Mouse (Mus musculus): ENCODE data around the gene Osbpl10.

Gene Osbpl10

GRCm38 (mm10) chr9:114982689-114983360, 4.5 kb downstream of the Osbpl10 start, which contains the start of gene Rps27rt:
Gene Rps27rt (minus strand): TSS chr9:114982739.
- DNase-seq (ENCODE audit: low read depth, low spot score), result no peak

GRCm38 (mm10) chr9:114985741-114986140, 7.4 kb downstream of the Osbpl10 start:
- no peak for DNase-seq (ENCODE audit: low read depth, low spot score)

- DNase-seq (ENCODE audit: low read depth, low spot score), result no peak
Observed at GRCm38 (mm10) chr9:114986361-114986760, 8.0 kb downstream of the Osbpl10 start.

GRCm38 (mm10) chr9:114988029-114988428, 9.7 kb downstream of the Osbpl10 start:
- no peak for DNase-seq (ENCODE audit: low read depth, low spot score)

- DNase-seq (ENCODE audit: low read depth, low spot score), result no peak
Observed at GRCm38 (mm10) chr9:114988610-114989327, 10.4 kb downstream of the Osbpl10 start.

- no peak for DNase-seq (ENCODE audit: low read depth, low spot score)
Observed at GRCm38 (mm10) chr9:114990421-114990820, 12.1 kb downstream of the Osbpl10 start.

- no peak for DNase-seq (ENCODE audit: low read depth, low spot score)
Observed at GRCm38 (mm10) chr9:114992528-114992927, 14.2 kb downstream of the Osbpl10 start.

- DNase-seq (ENCODE audit: low read depth, low spot score), result no peak
Observed at GRCm38 (mm10) chr9:114995250-114995649, 16.9 kb downstream of the Osbpl10 start.

- DNase-seq (ENCODE audit: low read depth, low spot score), result no peak
Observed at GRCm38 (mm10) chr9:114995716-114996115, 17.3 kb downstream of the Osbpl10 start.

GRCm38 (mm10) chr9:114996489-114996888, 18.1 kb downstream of the Osbpl10 start:
- DNase-seq (ENCODE audit: low read depth, low spot score), result no peak

- DNase-seq (ENCODE audit: low read depth, low spot score), result no peak
Observed at GRCm38 (mm10) chr9:114999010-114999770, 20.8 kb downstream of the Osbpl10 start.

GRCm38 (mm10) chr9:114999771-115000146, 21.4 kb downstream of the Osbpl10 start:
- no peak for DNase-seq (ENCODE audit: low read depth, low spot score)

GRCm38 (mm10) chr9:115005446-115005845, 27.1 kb downstream of the Osbpl10 start:
- DNase-seq (ENCODE audit: low read depth, low spot score), result no peak

GRCm38 (mm10) chr9:115007776-115008175, 29.4 kb downstream of the Osbpl10 start:
- DNase-seq (ENCODE audit: low read depth, low spot score), result peak; percentile 32

GRCm38 (mm10) chr9:115008194-115008593, 29.8 kb downstream of the Osbpl10 start:
- DNase-seq (ENCODE audit: low read depth, low spot score), result no peak

- no peak for DNase-seq (ENCODE audit: low read depth, low spot score)
Observed at GRCm38 (mm10) chr9:115012367-115012766, 34.0 kb downstream of the Osbpl10 start.

GRCm38 (mm10) chr9:115020141-115020540, 41.8 kb downstream of the Osbpl10 start:
- no peak for DNase-seq (ENCODE audit: low read depth, low spot score)

- no peak for DNase-seq (ENCODE audit: low read depth, low spot score)
Observed at GRCm38 (mm10) chr9:115021419-115021818, 43.0 kb downstream of the Osbpl10 start.

GRCm38 (mm10) chr9:115023137-115023536, 44.8 kb downstream of the Osbpl10 start:
- DNase-seq (ENCODE audit: low read depth, low spot score), result no peak

- DNase-seq (ENCODE audit: low read depth, low spot score), result peak; percentile 62
Observed at GRCm38 (mm10) chr9:115023708-115024383, 45.5 kb downstream of the Osbpl10 start.

GRCm38 (mm10) chr9:115029307-115029706, 50.9 kb downstream of the Osbpl10 start:
- DNase-seq (ENCODE audit: low read depth, low spot score), result no peak

GRCm38 (mm10) chr9:115030581-115030980, 52.2 kb downstream of the Osbpl10 start:
- no peak for DNase-seq (ENCODE audit: low read depth, low spot score)

All from skeletal muscle tissue, adult 2 months (tissue).